Mouse (Mus musculus) kidney, adult 18-20 months (tissue): ENCODE measurements around the gene Trim58.

Source experiments
- DNase-seq: peaks from one replicate; pipeline ENCODE4 v3.0.0; 2021

Trim58 gene

DNA sequence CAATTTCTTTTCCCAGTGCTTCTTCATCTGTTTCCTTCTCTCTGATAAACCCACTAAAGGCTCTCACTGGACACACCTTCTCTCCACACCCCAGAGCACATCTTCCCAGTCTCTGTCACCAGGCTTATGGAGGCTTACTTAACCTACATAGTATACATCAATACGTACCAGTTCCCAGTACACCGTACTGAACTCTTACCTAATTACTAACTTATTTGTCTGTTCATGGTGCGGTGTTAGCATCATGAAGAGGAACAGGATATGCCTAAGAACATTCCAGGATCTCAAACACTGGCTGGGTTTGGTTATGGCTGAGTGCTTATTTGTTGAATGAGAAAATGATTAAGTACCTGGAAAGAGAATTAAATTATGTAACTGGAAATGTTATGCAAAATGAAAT, 14.9 kb downstream of the Trim58 start:
- DNase-seq: no peak

DNA sequence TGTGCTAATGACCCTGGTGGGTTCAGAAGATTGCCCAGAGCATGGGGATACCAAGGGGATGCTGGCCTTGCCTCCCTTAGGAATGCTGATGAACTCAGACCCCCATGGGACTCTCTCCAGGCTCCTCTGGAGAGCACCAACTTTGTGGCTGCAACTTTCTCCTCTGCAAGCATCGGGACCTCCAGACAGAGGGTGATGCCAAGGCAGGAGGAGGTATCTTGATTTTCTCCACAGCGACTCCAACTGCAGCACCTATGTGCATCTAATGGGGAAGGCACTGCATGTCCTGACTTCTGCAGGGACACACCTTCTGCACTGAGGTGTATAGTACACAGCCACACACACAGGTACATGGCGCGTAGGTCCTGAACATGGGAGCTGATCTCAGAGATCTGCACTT, 18.3 kb downstream of the Trim58 start, which contains the start of gene Olfr322:
Olfr322 (plus strand) TSS at position 187 of the 400 bp plus-strand sequence.
- no peak for DNase-seq

DNA sequence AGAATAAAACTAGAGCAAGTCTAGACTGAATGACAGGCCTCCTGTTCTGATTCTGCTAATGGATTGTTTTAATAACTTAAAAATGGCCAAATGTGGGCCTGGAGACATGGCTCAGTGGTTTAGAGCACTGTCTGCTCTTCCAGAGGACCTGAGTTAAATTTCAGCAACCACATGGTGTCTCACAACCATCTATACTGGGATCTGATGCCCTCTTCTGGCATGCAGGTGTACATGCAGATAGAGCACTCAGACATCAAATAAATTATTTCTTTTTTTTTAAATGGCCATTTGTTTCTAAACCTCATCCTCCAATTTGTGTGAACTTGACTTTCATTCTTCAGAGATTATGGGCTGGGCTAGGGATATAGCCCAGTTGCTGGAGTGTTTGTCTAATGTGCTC, 29.0 kb downstream of the Trim58 start:
- no peak for DNase-seq

DNA sequence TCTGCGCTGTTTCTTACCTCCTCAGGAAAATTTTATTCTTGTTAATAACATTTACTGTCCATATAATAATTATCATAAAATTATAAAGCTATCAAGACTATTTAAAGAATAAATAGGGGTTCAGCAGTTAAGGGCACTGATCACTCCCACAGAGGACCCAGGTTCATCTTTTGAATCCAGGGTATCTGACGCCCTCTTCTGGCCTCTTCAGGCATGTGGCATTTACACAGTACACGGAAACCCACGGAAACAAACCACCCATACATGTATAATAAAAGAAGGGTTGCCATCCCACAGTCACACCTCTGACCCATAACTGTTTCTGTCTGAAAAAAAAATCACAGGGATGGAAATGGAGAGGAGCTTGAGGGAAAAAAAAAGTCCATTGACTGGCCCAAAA, 31.6 kb downstream of the Trim58 start:
- no peak for DNase-seq

DNA sequence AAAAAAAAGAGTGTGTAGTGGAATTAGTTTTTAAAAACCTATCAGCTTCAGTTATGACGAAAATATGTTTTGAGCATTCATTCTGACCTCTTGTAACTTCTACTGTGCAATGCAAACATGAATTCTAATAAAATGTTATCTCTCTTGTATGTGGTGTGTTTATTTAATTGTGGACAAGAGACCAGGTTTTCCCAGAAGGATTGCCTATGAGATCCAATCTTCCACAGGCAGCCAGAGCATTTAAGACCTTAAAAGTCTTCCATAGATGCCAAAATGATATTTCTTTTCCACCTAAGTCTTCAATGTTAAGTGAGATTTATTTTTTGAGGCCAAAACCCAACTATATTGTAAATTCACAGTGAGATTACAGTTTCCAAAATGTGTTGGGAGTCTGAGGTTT, 40.5 kb downstream of the Trim58 start, which contains the start of gene Olfr320:
Olfr320 (plus strand) TSS at position 301 of the 400 bp plus-strand sequence.
- DNase-seq: no peak

DNA sequence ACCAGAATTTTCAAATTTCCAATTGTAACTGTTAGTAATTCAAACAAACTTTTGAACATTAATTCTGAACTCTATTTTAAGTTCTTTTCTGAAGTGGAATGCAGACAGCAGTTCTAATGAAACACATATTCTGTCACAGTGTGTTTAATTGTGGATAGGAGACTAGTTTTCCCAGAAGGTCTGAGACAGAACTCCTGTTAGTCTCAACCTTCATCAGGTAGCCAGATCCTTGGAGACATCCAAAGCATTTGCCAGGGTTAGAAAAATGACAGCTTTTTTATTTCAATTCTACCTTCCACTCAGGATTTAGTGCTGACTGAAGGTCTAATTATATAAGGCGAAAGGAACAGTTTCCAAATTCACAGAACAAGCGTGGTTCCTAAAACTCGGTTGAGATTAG, 58.6 kb downstream of the Trim58 start, which contains the start of gene Olfr319:
Olfr319 (plus strand) TSS at position 301 of the 400 bp plus-strand sequence.
- no peak for DNase-seq
